Comparison of ENCODE assay signal across 12 mouse cellular contexts in the genomic region with DNA sequence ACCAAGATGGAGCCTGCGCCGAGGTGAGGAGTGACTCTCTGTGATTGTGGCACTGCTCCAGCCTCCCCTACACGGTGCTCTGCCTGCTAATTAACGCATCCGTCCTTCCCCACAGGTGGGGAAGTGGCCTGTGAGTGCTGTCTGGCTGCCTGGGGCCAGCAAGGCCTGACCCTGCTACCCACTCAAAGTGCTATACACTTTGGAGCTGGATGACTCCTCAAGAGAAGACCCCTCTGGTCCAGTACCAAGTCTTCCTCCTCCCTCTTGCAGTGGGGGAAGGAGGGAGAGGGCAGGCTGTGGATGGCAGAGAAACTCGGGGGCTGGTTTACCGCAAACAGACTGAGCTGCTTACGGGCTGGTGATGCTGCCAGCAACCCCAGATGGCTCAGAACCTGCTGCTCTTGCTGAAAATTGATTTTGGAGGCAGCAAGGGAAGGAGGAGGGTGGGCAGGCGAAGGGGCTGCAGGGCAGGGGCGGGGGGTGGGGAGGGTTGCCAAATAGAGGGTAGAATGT.
DNase-seq lines count a peak whose midpoint lies in the region; ATAC-seq lines count a peak whose summit lies in the region.
"Had no signal": no experiment of that assay in that cellular context is flagged by ENCODE, and none has a peak within 500 bp of the region (broad histone marks: within the 10 kb centered on the region; RNA-seq: fewer than 3 reads in every experiment).

No protein-coding gene starts in this region.

- ATAC-seq in megakaryocyte, adult 5-6 weeks (ENCODE audit: poor library complexity, severe bottlenecking), result no peak
- ATAC-seq in frontal cortex, adult (ENCODE audit: low TSS enrichment), result peak; percentile 59

- peak overlapping the region; percentile 5 for H3K4me3 ChIP-seq in megakaryocyte, embryonic 14.5 days (replicated peaks)
- H3K4me3 ChIP-seq: neural tube, embryonic 12.5 days had no signal

- no peaks in the 10 kb centered on the region for H3K36me3 ChIP-seq in megakaryocyte, embryonic 14.5 days (replicated peaks; ENCODE audit: low read length)
- H3K36me3 ChIP-seq: neural tube, embryonic 12.5 days had no signal

- no peaks in the 10 kb centered on the region for H3K27me3 ChIP-seq in megakaryocyte, embryonic 14.5 days (replicated peaks)
- H3K27me3 ChIP-seq: neural tube, embryonic 12.5 days had no signal

- no peaks in the 10 kb centered on the region for H3K4me1 ChIP-seq in megakaryocyte, embryonic 14.5 days
- H3K4me1 ChIP-seq: neural tube, embryonic 12.5 days had no signal

- H3K9me3 ChIP-seq in megakaryocyte, embryonic 14.5 days, result peaks cover 3% of the 10 kb centered on the region; the same call in 1 of the 2 replicates
- H3K9me3 ChIP-seq: neural tube, embryonic 12.5 days had no signal

- DNase-seq in layer of hippocampus, postnatal 14 days (ENCODE audit: low spot score in 2 of 2), result peak; percentile 72 to 78
- peak; percentile 50 for DNase-seq in right cerebral cortex, postnatal 4 days
- no peak for DNase-seq in urinary bladder, adult 2 months (ENCODE audit: low spot score)
- DNase-seq in gastrocnemius, postnatal 25 days, result no peak
- no peak for DNase-seq in B cell, adult 2 months
- DNase-seq: gastrocnemius, postnatal 36 days; lung, postnatal 14 days; spleen, adult 18-20 months had no signal

Comparison
In these comparisons a context has a peak if more than half of its experiments do, and no peak if none do; other contexts are left out.
1. DNase-seq: peak in layer of hippocampus, postnatal 14 days (2 of 2) and right cerebral cortex, postnatal 4 days (single experiment); none in urinary bladder, adult 2 months (single experiment), gastrocnemius, postnatal 25 days (single experiment) and B cell, adult 2 months (0 of 2).